In genomic region chr2:66726878-66727584, GRCm38 (mm10) we compare ENCODE assay signal across 20 mouse cellular contexts. TPM values are rescaled to one million over a fixed set of nuclear protein-coding genes. Genes with fewer than 3 reads are reported as not detected.
A peak's percentile ranks its signal among the peaks of the same experiment; 100 is the strongest.
DNase-seq lines count a peak whose midpoint lies in the region; ATAC-seq and TF ChIP-seq lines count a peak whose summit lies in the region.
"Had no signal": no experiment of that assay in that cellular context is flagged by ENCODE, and none has a peak within 500 bp of the region (broad histone marks: within the 10 kb centered on the region; RNA-seq: fewer than 3 reads in every experiment).

No protein-coding gene starts in this region.

- H3K9me3 ChIP-seq in hindbrain, embryonic 14.5 days (ENCODE audit: control insufficient read depth, low read length): no peaks in the 10 kb centered on the region
- H3K9me3 ChIP-seq in hindbrain, postnatal 0 days (ENCODE audit: low read length): no peaks in the 10 kb centered on the region
- no peaks in the 10 kb centered on the region for H3K9me3 ChIP-seq in neural tube, embryonic 13.5 days
- no peaks in the 10 kb centered on the region for H3K9me3 ChIP-seq in neural tube, embryonic 15.5 days (replicated peaks)
- no peaks in the 10 kb centered on the region for H3K9me3 ChIP-seq in midbrain, embryonic 13.5 days
- H3K9me3 ChIP-seq: forebrain, embryonic 13.5 days; G1E; heart, embryonic 15.5 days; neural tube, embryonic 12.5 days had no signal

- no peaks in the 10 kb centered on the region for H3K4me1 ChIP-seq in hindbrain, embryonic 14.5 days (replicated peaks; ENCODE audit: control insufficient read depth, insufficient read depth, low read length)
- H3K4me1 ChIP-seq in hindbrain, postnatal 0 days (ENCODE audit: insufficient read depth, low read length): no peaks in the 10 kb centered on the region
- H3K4me1 ChIP-seq in neural tube, embryonic 13.5 days (replicated peaks): peaks cover 3% of the 10 kb centered on the region; the same call in 1 of the 2 replicates
- H3K4me1 ChIP-seq in neural tube, embryonic 15.5 days: no peaks in the 10 kb centered on the region
- H3K4me1 ChIP-seq in embryonic fibroblast, embryonic 13.5 days (ENCODE audit: control insufficient read depth, insufficient read depth, low read length): peaks cover 2% of the 10 kb centered on the region; the same call in 1 of the 2 replicates
- H3K4me1 ChIP-seq in midbrain, embryonic 13.5 days (replicated peaks): no peaks in the 10 kb centered on the region
- H3K4me1 ChIP-seq in thymus, adult 2 months (replicated peaks; ENCODE audit: control insufficient read depth, insufficient read depth, low read length): no peaks in the 10 kb centered on the region
- H3K4me1 ChIP-seq: forebrain, embryonic 13.5 days; heart, embryonic 15.5 days; neural tube, embryonic 12.5 days had no signal

- DNase-seq in hindbrain, embryonic 14.5 days (ENCODE audit: low spot score): peak; percentile 23
- DNase-seq in hindbrain, postnatal 0 days (ENCODE audit: low spot score): no peak
- no peak for DNase-seq in adrenal gland, postnatal 36 days
- DNase-seq in thymus, adult 2 months: no peak
- DNase-seq: gastrocnemius, adult 2 months; heart, adult 2 months; lung, adult 2 months; lung, postnatal 36 days had no signal

- ATAC-seq in hindbrain, embryonic 14.5 days (ENCODE audit: low FRiP score): no peak
- ATAC-seq in hindbrain, postnatal 0 days: no peak
- ATAC-seq in neural tube, embryonic 13.5 days (ENCODE audit: low read depth): no peak
- no peak for ATAC-seq in neural tube, embryonic 15.5 days (ENCODE audit: low FRiP score)
- ATAC-seq in midbrain, embryonic 13.5 days: 0 out of 2 replicates have a peak, but pooled peaks have one; percentile 40
- ATAC-seq: CD4-positive, CD25-positive, alpha-beta regulatory T cell, adult 4 months; forebrain, embryonic 13.5 days; intestine, embryonic 16.5 days had no signal

- no peaks in the 10 kb centered on the region for H3K36me3 ChIP-seq in hindbrain, embryonic 14.5 days (replicated peaks; ENCODE audit: control insufficient read depth, insufficient read depth)
- no peaks in the 10 kb centered on the region for H3K36me3 ChIP-seq in hindbrain, postnatal 0 days (ENCODE audit: insufficient read depth, low read length)
- no peaks in the 10 kb centered on the region for H3K36me3 ChIP-seq in neural tube, embryonic 13.5 days
- H3K36me3 ChIP-seq in neural tube, embryonic 15.5 days: no peaks in the 10 kb centered on the region
- H3K36me3 ChIP-seq in midbrain, embryonic 13.5 days: no peaks in the 10 kb centered on the region
- no peaks in the 10 kb centered on the region for H3K36me3 ChIP-seq in thymus, adult 2 months (ENCODE audit: control insufficient read depth, insufficient read depth, low read length)
- H3K36me3 ChIP-seq: G1E; heart, embryonic 15.5 days; neural tube, embryonic 12.5 days had no signal

- TF ChIP-seq POLR2A in embryonic fibroblast, embryonic 13.5 days (IDR thresholded peaks at IDR 0.05; ENCODE audit: low read depth, low read length): no peak
- TF ChIP-seq POLR2A in thymus, adult 2 months (IDR thresholded peaks at IDR 0.05; ENCODE audit: control insufficient read depth, extremely low read depth, insufficient read depth, low read length, poor library complexity): no peak

- H3K27me3 ChIP-seq in hindbrain, embryonic 14.5 days (ENCODE audit: control insufficient read depth, insufficient read depth, low read length): no peaks in the 10 kb centered on the region
- H3K27me3 ChIP-seq in hindbrain, postnatal 0 days (ENCODE audit: insufficient read depth, low read length): no peaks in the 10 kb centered on the region
- H3K27me3 ChIP-seq in neural tube, embryonic 13.5 days: no peaks in the 10 kb centered on the region
- H3K27me3 ChIP-seq in neural tube, embryonic 15.5 days (replicated peaks): no peaks in the 10 kb centered on the region
- no peaks in the 10 kb centered on the region for H3K27me3 ChIP-seq in midbrain, embryonic 13.5 days
- H3K27me3 ChIP-seq in thymus, adult 2 months (ENCODE audit: control insufficient read depth, insufficient read depth, low read length): no peaks in the 10 kb centered on the region
- H3K27me3 ChIP-seq: forebrain, embryonic 13.5 days; heart, embryonic 15.5 days; neural tube, embryonic 12.5 days had no signal

- H3K9ac ChIP-seq in hindbrain, embryonic 14.5 days: no peak overlapping the region
- H3K9ac ChIP-seq in hindbrain, postnatal 0 days (replicated peaks; ENCODE audit: low read length): no peak overlapping the region
- H3K9ac ChIP-seq in neural tube, embryonic 13.5 days: no peak overlapping the region
- H3K9ac ChIP-seq in neural tube, embryonic 15.5 days (replicated peaks): no peak overlapping the region
- H3K9ac ChIP-seq in midbrain, embryonic 13.5 days (replicated peaks): no peak overlapping the region
- H3K9ac ChIP-seq: forebrain, embryonic 13.5 days; heart, embryonic 15.5 days; neural tube, embryonic 12.5 days had no signal

- H3K4me3 ChIP-seq in hindbrain, embryonic 14.5 days (replicated peaks; ENCODE audit: low read length): no peak overlapping the region
- H3K4me3 ChIP-seq in hindbrain, postnatal 0 days (ENCODE audit: low read length): no peak overlapping the region
- no peak overlapping the region for H3K4me3 ChIP-seq in neural tube, embryonic 13.5 days
- no peak overlapping the region for H3K4me3 ChIP-seq in neural tube, embryonic 15.5 days (replicated peaks)
- no peak overlapping the region for H3K4me3 ChIP-seq in embryonic fibroblast, embryonic 13.5 days (ENCODE audit: insufficient read depth, low read length)
- H3K4me3 ChIP-seq in midbrain, embryonic 13.5 days (replicated peaks): no peak overlapping the region
- H3K4me3 ChIP-seq in thymus, adult 2 months (ENCODE audit: control insufficient read depth, insufficient read depth, low read length): no peak overlapping the region
- H3K4me3 ChIP-seq: forebrain, embryonic 13.5 days; gastrocnemius, adult 2 months; heart, adult 2 months; heart, embryonic 15.5 days; neural tube, embryonic 12.5 days had no signal

- no peak for TF ChIP-seq CTCF in hindbrain, postnatal 0 days (IDR thresholded peaks at IDR 0.05; ENCODE audit: low read depth)
- no peak for TF ChIP-seq CTCF in embryonic fibroblast, embryonic 13.5 days (IDR thresholded peaks at IDR 0.05; ENCODE audit: borderline replicate concordance, insufficient read depth, low read length)
- TF ChIP-seq CTCF in thymus, adult 2 months (IDR thresholded peaks at IDR 0.05; ENCODE audit: borderline replicate concordance, control insufficient read depth, extremely low read depth, insufficient read depth, low read length, poor library complexity): no peak

- no peak overlapping the region for H3K27ac ChIP-seq in hindbrain, embryonic 14.5 days
- H3K27ac ChIP-seq in hindbrain, postnatal 0 days: no peak overlapping the region
- peak overlapping the region; percentile 24 for H3K27ac ChIP-seq in neural tube, embryonic 13.5 days (replicated peaks)
- no peak overlapping the region for H3K27ac ChIP-seq in neural tube, embryonic 15.5 days (replicated peaks)
- peak overlapping the region; percentile 68; the same call in 1 of the 2 replicates for H3K27ac ChIP-seq in embryonic fibroblast, embryonic 13.5 days (ENCODE audit: insufficient read depth, low read length)
- no peak overlapping the region for H3K27ac ChIP-seq in midbrain, embryonic 13.5 days
- H3K27ac ChIP-seq in thymus, adult 2 months (ENCODE audit: control insufficient read depth, insufficient read depth, low read length): no peak overlapping the region
- H3K27ac ChIP-seq: forebrain, embryonic 13.5 days; gastrocnemius, adult 2 months; heart, adult 2 months; heart, embryonic 15.5 days; neural tube, embryonic 12.5 days had no signal

- H3K4me2 ChIP-seq in hindbrain, embryonic 14.5 days (replicated peaks): no peak overlapping the region
- H3K4me2 ChIP-seq in hindbrain, postnatal 0 days (ENCODE audit: low read depth, low read length): no peak overlapping the region
- H3K4me2 ChIP-seq in neural tube, embryonic 13.5 days: no peak overlapping the region
- H3K4me2 ChIP-seq in neural tube, embryonic 15.5 days: no peak overlapping the region
- H3K4me2 ChIP-seq in midbrain, embryonic 13.5 days (replicated peaks): no peak overlapping the region
- H3K4me2 ChIP-seq: forebrain, embryonic 13.5 days; heart, embryonic 15.5 days; liver, embryonic 11.5 days; neural tube, embryonic 12.5 days had no signal

- WGBS in hindbrain, embryonic 14.5 days: 56% methylated on average over 2 of the region's 2 CpGs
- 59% methylated on average over 2 of the region's 2 CpGs for WGBS in hindbrain, postnatal 0 days
- WGBS in neural tube, embryonic 13.5 days: 56% methylated on average over 2 of the region's 2 CpGs
- 58% methylated on average over 2 of the region's 2 CpGs for WGBS in neural tube, embryonic 15.5 days
- WGBS in midbrain, embryonic 13.5 days: 51% methylated on average over 2 of the region's 2 CpGs
- 85% methylated on average over 2 of the region's 2 CpGs for WGBS in thymus, adult 2 months

RNA-seq across cellular contexts. Expression of gene Scn7a, which starts 57.7 kb away (rescaled TPM):
- polyA plus RNA-seq in hindbrain, embryonic 14.5 days (2014; fragmentation: Nextera tagmentation; extraction: Ambion mirVana): 0.33 and 0.55 TPM in 2 replicates
- total RNA-seq in hindbrain, postnatal 0 days (2014; rRNA removed): 0.29 and 0.47 TPM in 2 replicates
- polyA plus RNA-seq in hindbrain, postnatal 0 days (2015; fragmentation: Nextera tagmentation; extraction: Ambion mirVana): 0.31 and 0.33 TPM in 2 replicates
- polyA plus RNA-seq in neural tube, embryonic 13.5 days (2015; fragmentation: Nextera tagmentation; extraction: Ambion mirVana): 5.0 and 7.0 TPM in 2 replicates
- 1.9 and 2.3 TPM in 2 replicates for polyA plus RNA-seq in neural tube, embryonic 15.5 days (2015; fragmentation: Nextera tagmentation; extraction: Ambion mirVana)
- 0.53 and 1.9 TPM in 2 replicates for polyA plus RNA-seq in embryonic fibroblast, embryonic 13.5 days (2011; ENCODE audit: insufficient read length, low read depth, missing spikeins)
- 0.13 and 0.24 TPM in 2 replicates for polyA plus RNA-seq in midbrain, embryonic 13.5 days (2015; fragmentation: Nextera tagmentation; extraction: Ambion mirVana)
- 10 to 100 TPM in 1 of 2 experiments, 1 to 10 TPM in 1; 7.5 to 12.4 TPM for total RNA-seq in adrenal gland, postnatal 36 days (2021)
- 0.61 and 1.2 TPM in 2 replicates for polyA plus RNA-seq in thymus, adult 2 months (2012; rRNA removed)
- total RNA-seq: hematopoietic stem cell, adult 5-6 weeks had no signal
- polyA plus RNA-seq: CD4-positive, CD25-positive, alpha-beta regulatory T cell, adult 4 months; G1E had no signal

Comparison
In these comparisons a context has a peak if more than half of its experiments do, and no peak if none do; other contexts are left out.
1. H3K27ac ChIP-seq: peak in neural tube, embryonic 13.5 days (single experiment) and embryonic fibroblast, embryonic 13.5 days (single experiment); none in hindbrain, embryonic 14.5 days (single experiment), hindbrain, postnatal 0 days (single experiment), neural tube, embryonic 15.5 days (single experiment), midbrain, embryonic 13.5 days (single experiment) and thymus, adult 2 months (single experiment).